Mouse (Mus musculus) forebrain, embryonic 16.5 days (tissue): ENCODE results near the gene Pgm1. TPM values are rescaled to one million over a fixed set of nuclear protein-coding genes. Genes with fewer than 3 reads are reported as not detected.
A peak's percentile ranks its signal among the peaks of the same experiment; 100 is the strongest.

Experiments used
- ATAC-seq: fragments of 200-750 bp; cut with Nextera tagmentation; 2 replicates; pipeline ENCODE4 v1.8.0; 2017; ENCODE audit warnings: mild to moderate bottlenecking, moderate library complexity
- H3K27ac ChIP-seq: fragments of 300-500 bp; sonication (generic); 2 replicates; pipeline ENCODE4 v1.5.1; 2014; ENCODE audit warnings: low read length, control low read depth
- H3K27me3 ChIP-seq: fragments of 300-500 bp; sonication (generic); replicated peaks from 2 replicates; pipeline ENCODE4 v1.6.1; 2014; ENCODE audit warnings: low read length; ENCODE audit not compliant: control insufficient read depth, insufficient read depth
- H3K36me3 ChIP-seq: fragments of 300-500 bp; sonication (generic); 2 replicates; pipeline ENCODE4 v1.6.1; 2014; ENCODE audit not compliant: control insufficient read depth, insufficient read depth
- H3K4me1 ChIP-seq: fragments of 300-500 bp; sonication (generic); replicated peaks from 2 replicates; pipeline ENCODE4 v1.6.1; 2014; ENCODE audit warnings: low read length; ENCODE audit not compliant: control insufficient read depth, insufficient read depth
- H3K4me2 ChIP-seq: fragments of 300-500 bp; sonication (generic); 2 replicates; pipeline ENCODE4 v1.6.1; 2014; ENCODE audit warnings: mild to moderate bottlenecking, low read length, control low read depth
- H3K4me3 ChIP-seq: fragments of 300-500 bp; sonication (generic); replicated peaks from 2 replicates; pipeline ENCODE4 v1.5.1; 2014; ENCODE audit warnings: mild to moderate bottlenecking, low read length, control low read depth
- H3K9ac ChIP-seq: fragments of 300-500 bp; sonication (generic); replicated peaks from 2 replicates; pipeline ENCODE4 v1.6.1; 2014; ENCODE audit warnings: low read depth, low read length, control low read depth
- H3K9me3 ChIP-seq: fragments of 300-500 bp; sonication (generic); 2 replicates; pipeline ENCODE4 v1.6.1; 2016; ENCODE audit warnings: low read length; ENCODE audit not compliant: control insufficient read depth
- WGBS: fragments of 180-500 bp; shearing (Covaris S2); extraction: QIAGEN DNeasy Blood & Tissue Kit; methylation state at CpG from one replicate; pipeline ENCODE4 v1.1.7; 2014; 5-methylcytosine and 5-hydroxymethylcytosine counted together
- polyA plus RNA-seq: library from polyadenylated mRNA; unstranded; fragments of >200 nt; fragmentation: Nextera tagmentation; extraction: Ambion mirVana; gene quantifications from 2 replicates; pipeline ENCODE4 v1.2.1, GENCODE M21; 2015

Pgm1 gene
- polyA plus RNA-seq: 43.7 and 46.0 TPM in 2 replicates

- Histone ChIP-seq H3K4me3 (peak within 1 kb of the TSS; percentile 71), H3K9me3 (no peaks in the 10 kb centered on the region), H3K4me2 (peak within 1 kb of the TSS; percentile 86), H3K27ac (peak within 1 kb of the TSS; percentile 56), H3K36me3 (no peaks in the 10 kb centered on the region), H3K4me1 (peaks cover 13% of the 10 kb centered on the region), H3K9ac (peak within 1 kb of the TSS; percentile 84), H3K27me3 (no peaks in the 10 kb centered on the region)
- 4% methylated on average over 23 of the region's 23 CpGs for WGBS
- peak; percentile 78 for ATAC-seq
Measured at GRCm38 (mm10) chr4:99929149-99929612, at the start of gene Pgm1. Gene Pgm1 (plus strand): TSS chr4:99929414.

- no peak for ATAC-seq
- Histone ChIP-seq H3K27me3 (no peaks in the 10 kb centered on the region), H3K9ac (no peak overlapping the region), H3K27ac (no peak overlapping the region), H3K4me2 (no peak overlapping the region), H3K4me1 (no peaks in the 10 kb centered on the region), H3K36me3 (no peaks in the 10 kb centered on the region), H3K9me3 (no peaks in the 10 kb centered on the region), H3K4me3 (no peak overlapping the region)
Measured at GRCm38 (mm10) chr4:99881882-99882281, 47.3 kb upstream of the Pgm1 start.

GRCm38 (mm10) chr4:99882405-99882804, 46.8 kb upstream of the Pgm1 start:
- Histone ChIP-seq H3K27ac (no peak overlapping the region), H3K27me3 (no peaks in the 10 kb centered on the region), H3K4me1 (no peaks in the 10 kb centered on the region), H3K9ac (no peak overlapping the region), H3K36me3 (no peaks in the 10 kb centered on the region), H3K4me3 (no peak overlapping the region), H3K4me2 (no peak overlapping the region), H3K9me3 (no peaks in the 10 kb centered on the region)
- no peak for ATAC-seq

- 70% methylated on average over 4 of the region's 4 CpGs for WGBS
- Histone ChIP-seq H3K9ac (no peak overlapping the region), H3K4me3 (no peak overlapping the region), H3K27ac (no peak overlapping the region), H3K9me3 (no peaks in the 10 kb centered on the region), H3K36me3 (no peaks in the 10 kb centered on the region), H3K4me1 (no peaks in the 10 kb centered on the region), H3K4me2 (no peak overlapping the region), H3K27me3 (no peaks in the 10 kb centered on the region)
- ATAC-seq: no peak
Measured at GRCm38 (mm10) chr4:99913894-99914451, 15.2 kb upstream of the Pgm1 start.

- Histone ChIP-seq H3K36me3 (no peaks in the 10 kb centered on the region), H3K9ac (no peak overlapping the region), H3K9me3 (no peaks in the 10 kb centered on the region), H3K27me3 (no peaks in the 10 kb centered on the region), H3K4me3 (no peak overlapping the region), H3K4me2 (no peak overlapping the region), H3K4me1 (peaks cover 13% of the 10 kb centered on the region), H3K27ac (no peak overlapping the region)
- ATAC-seq: no peak
- 89% methylated on average over 4 of the region's 4 CpGs for WGBS
Measured at GRCm38 (mm10) chr4:99926380-99926779, 2.8 kb upstream of the Pgm1 start.

- Histone ChIP-seq H3K4me1 (peaks cover 13% of the 10 kb centered on the region), H3K9me3 (no peaks in the 10 kb centered on the region), H3K4me3 (no peak overlapping the region), H3K9ac (no peak overlapping the region), H3K4me2 (no peak overlapping the region), H3K27ac (no peak overlapping the region), H3K27me3 (no peaks in the 10 kb centered on the region), H3K36me3 (no peaks in the 10 kb centered on the region)
- 79% methylated on average over 6 of the region's 6 CpGs for WGBS
- no peak for ATAC-seq
Measured at GRCm38 (mm10) chr4:99928521-99928920, 693 bp upstream of the Pgm1 start.

- no peaks in the 10 kb centered on the region for H3K27me3 ChIP-seq
- H3K27ac ChIP-seq: peak within 1 kb of the TSS; percentile 56
- peaks cover 13% of the 10 kb centered on the region for H3K4me1 ChIP-seq
- ATAC-seq: peak; percentile 95
- under 1% methylated on average over 57 of the region's 57 CpGs for WGBS
- H3K9ac ChIP-seq: peak within 1 kb of the TSS; percentile 84
- H3K4me3 ChIP-seq: peak within 1 kb of the TSS; percentile 71
- H3K4me2 ChIP-seq: peak within 1 kb of the TSS; percentile 86
- no peaks in the 10 kb centered on the region for H3K9me3 ChIP-seq
- H3K36me3 ChIP-seq: no peaks in the 10 kb centered on the region
Measured at GRCm38 (mm10) chr4:99929613-99930517, 651 bp downstream of the Pgm1 start, which contains the start of gene Itgb3bp. Gene Itgb3bp (minus strand): TSS chr4:99929813.

GRCm38 (mm10) chr4:99930518-99931239, 1.5 kb downstream of the Pgm1 start:
- no peak overlapping the region; the same call in 1 of the 2 replicates for H3K9ac ChIP-seq
- H3K4me3 ChIP-seq: no peak overlapping the region; the same call in 1 of the 2 replicates
- H3K27ac ChIP-seq: no peak overlapping the region
- H3K4me2 ChIP-seq: peak overlapping the region; percentile 86
- no peaks in the 10 kb centered on the region for H3K36me3 ChIP-seq
- H3K27me3 ChIP-seq: no peaks in the 10 kb centered on the region
- H3K4me1 ChIP-seq: peaks cover 13% of the 10 kb centered on the region
- ATAC-seq: no peak
- no peaks in the 10 kb centered on the region for H3K9me3 ChIP-seq
- WGBS: 49% methylated on average over 10 of the region's 10 CpGs

GRCm38 (mm10) chr4:99931240-99931580, 2.0 kb downstream of the Pgm1 start:
- no peaks in the 10 kb centered on the region for H3K27me3 ChIP-seq
- H3K9me3 ChIP-seq: no peaks in the 10 kb centered on the region
- peaks cover 13% of the 10 kb centered on the region for H3K4me1 ChIP-seq
- no peak overlapping the region for H3K4me3 ChIP-seq
- no peak overlapping the region for H3K27ac ChIP-seq
- no peaks in the 10 kb centered on the region for H3K36me3 ChIP-seq
- no peak overlapping the region for H3K4me2 ChIP-seq
- H3K9ac ChIP-seq: no peak overlapping the region
- no peak for ATAC-seq
- 69% methylated on average over 11 of the region's 11 CpGs for WGBS
